Mouse (Mus musculus) forebrain, postnatal 0 days (tissue): ENCODE results near the gene Lpcat1. TPM values are rescaled to one million over a fixed set of nuclear protein-coding genes. Genes with fewer than 3 reads are reported as not detected.

Experiments used
- ATAC-seq: fragments of 200-750 bp; cut with Nextera tagmentation; 2 replicates; pipeline ENCODE4 v1.8.0; 2017; ENCODE audit warnings: mild to moderate bottlenecking, moderate library complexity
- DNase-seq: peaks from one replicate; pipeline ENCODE4 v3.0.0-alpha.2; 2015
- H3K27ac ChIP-seq: fragments of 300-500 bp; sonication (generic); 2 replicates; pipeline ENCODE4 v1.5.1; 2014; ENCODE audit warnings: low read depth, mild to moderate bottlenecking, antibody characterized with exemption, low read length, moderate library complexity, mixed read lengths
- H3K27me3 ChIP-seq: fragments of 300-500 bp; sonication (generic); 2 replicates; pipeline ENCODE4 v1.6.1; 2014; ENCODE audit warnings: mild to moderate bottlenecking, low read length, mixed read lengths; ENCODE audit not compliant: insufficient read depth
- H3K36me3 ChIP-seq: fragments of 300-500 bp; sonication (generic); 2 replicates; pipeline ENCODE4 v1.6.1; 2014; ENCODE audit warnings: mild to moderate bottlenecking, moderate library complexity; ENCODE audit not compliant: insufficient read depth
- H3K4me1 ChIP-seq: fragments of 300-500 bp; sonication (generic); 2 replicates; pipeline ENCODE4 v1.6.1; 2014; ENCODE audit warnings: antibody characterized with exemption; ENCODE audit not compliant: insufficient read depth
- H3K4me2 ChIP-seq: fragments of 300-500 bp; sonication (generic); 2 replicates; pipeline ENCODE4 v1.6.1; 2014; ENCODE audit warnings: low read depth, mild to moderate bottlenecking, moderate library complexity
- H3K4me3 ChIP-seq: fragments of 300-500 bp; sonication (generic); 2 replicates; pipeline ENCODE4 v1.5.1; 2014; ENCODE audit warnings: low read depth, low read length, mixed read lengths
- H3K9ac ChIP-seq: fragments of 300-500 bp; sonication (generic); 2 replicates; pipeline ENCODE4 v1.6.1; 2014; ENCODE audit warnings: mild to moderate bottlenecking
- H3K9me3 ChIP-seq: fragments of 300-500 bp; sonication (generic); 2 replicates; pipeline ENCODE4 v1.6.1; 2016; ENCODE audit warnings: low read length
- CTCF ChIP-seq: sonication (generic); IDR thresholded peaks from 2 replicates; pipeline ENCODE4 v1.5.1; 2016; ENCODE audit warnings: antibody characterized with exemption, control low read depth, low read depth
- WGBS: fragments of 180-500 bp; shearing (Covaris S2); extraction: QIAGEN DNeasy Blood & Tissue Kit; methylation state at CpG from one replicate; pipeline ENCODE4 v1.1.7; 2014; 5-methylcytosine and 5-hydroxymethylcytosine counted together
- polyA plus RNA-seq: library from polyadenylated mRNA; unstranded; fragments of >200 nt; fragmentation: Nextera tagmentation; extraction: Ambion mirVana; gene quantifications from 2 replicates; pipeline ENCODE4 v1.2.1, GENCODE M21; 2015
- total RNA-seq: library from RNA; depleted of rRNA; stranded (reverse); fragments of >200 nt; gene quantifications from 2 replicates; pipeline ENCODE4 v1.2.3, GENCODE M21; 2014

The Lpcat1 gene
- total and polyA plus RNA-seq, 2 experiments from 2014 or later = 87.2 to 144 TPM

GRCm38 (mm10) chr13:73469257-73469967 is 2.4 kb downstream of the Lpcat1 start:
- Histone ChIP-seq H3K4me2 (peak overlapping the region; percentile 78; the same call in 1 of the 2 replicates), H3K27ac (no peak overlapping the region), H3K4me3 (peak overlapping the region; percentile 7; the same call in 1 of the 2 replicates), H3K27me3 (no peaks in the 10 kb centered on the region), H3K9ac (no peak overlapping the region), H3K36me3 (no peaks in the 10 kb centered on the region), H3K4me1 (peaks cover 22% of the 10 kb centered on the region), H3K9me3 (no peaks in the 10 kb centered on the region)
- no peak for TF ChIP-seq CTCF
- no peak for ATAC-seq
- 65% methylated on average over 9 of the region's 9 CpGs for WGBS
- DNase-seq = no peak

- peak; percentile 6; the same call in 1 of the 2 replicates for TF ChIP-seq CTCF
- Histone ChIP-seq H3K36me3 (no peaks in the 10 kb centered on the region), H3K4me3 (no peak overlapping the region), H3K9me3 (no peaks in the 10 kb centered on the region), H3K27me3 (no peaks in the 10 kb centered on the region), H3K4me1 (peaks cover 22% of the 10 kb centered on the region), H3K4me2 (no peak overlapping the region), H3K27ac (no peak overlapping the region), H3K9ac (no peak overlapping the region)
- DNase-seq (no peak), ATAC-seq (no peak)
- WGBS = 68% methylated on average over 3 of the region's 3 CpGs
These were observed 5.5 kb downstream of the Lpcat1 start for GRCm38 (mm10) chr13:73472481-73472880.

- Histone ChIP-seq H3K36me3 (no peaks in the 10 kb centered on the region), H3K9me3 (no peaks in the 10 kb centered on the region), H3K9ac (no peak overlapping the region), H3K27me3 (no peaks in the 10 kb centered on the region), H3K4me2 (no peak overlapping the region), H3K27ac (no peak overlapping the region), H3K4me3 (no peak overlapping the region), H3K4me1 (peaks cover 14% of the 10 kb centered on the region)
- no peak for ATAC-seq
- WGBS = 100% methylated on average over 2 of the region's 2 CpGs
- no peak for TF ChIP-seq CTCF
- DNase-seq = no peak
These were observed 6.7 kb downstream of the Lpcat1 start for GRCm38 (mm10) chr13:73473746-73474145.

- no peak for ATAC-seq
These were observed 7.2 kb downstream of the Lpcat1 start for GRCm38 (mm10) chr13:73474163-73474562.

GRCm38 (mm10) chr13:73475058-73475980 is 8.3 kb downstream of the Lpcat1 start:
- H3K27ac ChIP-seq = no peak overlapping the region
- DNase-seq (no peak), ATAC-seq (no peak)
- H3K4me2 ChIP-seq = no peak overlapping the region
- no peak for TF ChIP-seq CTCF
- H3K4me1 ChIP-seq = peaks cover 6% of the 10 kb centered on the region; the same call in 1 of the 2 replicates
- no peak overlapping the region for H3K9ac ChIP-seq
- no peaks in the 10 kb centered on the region for H3K9me3 ChIP-seq
- H3K4me3 ChIP-seq = no peak overlapping the region
- H3K36me3 ChIP-seq = no peaks in the 10 kb centered on the region
- no peaks in the 10 kb centered on the region for H3K27me3 ChIP-seq
- 98% methylated on average over 12 of the region's 12 CpGs for WGBS

More at GRCm38 (mm10) chr13:73474163-73474562, 7.2 kb downstream of the Lpcat1 start:
- H3K27me3 ChIP-seq = no peaks in the 10 kb centered on the region
- H3K4me1 ChIP-seq = peaks cover 10% of the 10 kb centered on the region
- H3K9me3 ChIP-seq = no peaks in the 10 kb centered on the region
- no peak for DNase-seq
- no peak overlapping the region for H3K4me2 ChIP-seq
- WGBS = 75% methylated on average over 6 of the region's 6 CpGs
- TF ChIP-seq CTCF = no peak
- no peak overlapping the region for H3K9ac ChIP-seq
- H3K27ac ChIP-seq = no peak overlapping the region
- no peaks in the 10 kb centered on the region for H3K36me3 ChIP-seq
- no peak overlapping the region for H3K4me3 ChIP-seq

- Histone ChIP-seq H3K4me3 (no peak overlapping the region), H3K9me3 (no peaks in the 10 kb centered on the region), H3K27me3 (no peaks in the 10 kb centered on the region), H3K4me1 (no peaks in the 10 kb centered on the region), H3K36me3 (no peaks in the 10 kb centered on the region), H3K9ac (no peak overlapping the region), H3K27ac (no peak overlapping the region), H3K4me2 (no peak overlapping the region)
- 91% methylated on average over 5 of the region's 5 CpGs for WGBS
- ATAC-seq (no peak), DNase-seq (no peak)
- TF ChIP-seq CTCF = no peak
These were observed 9.3 kb downstream of the Lpcat1 start for GRCm38 (mm10) chr13:73476259-73476658.

GRCm38 (mm10) chr13:73476796-73477195 is 9.8 kb downstream of the Lpcat1 start:
- Histone ChIP-seq H3K4me3 (no peak overlapping the region), H3K27ac (no peak overlapping the region), H3K27me3 (no peaks in the 10 kb centered on the region), H3K36me3 (no peaks in the 10 kb centered on the region), H3K9me3 (no peaks in the 10 kb centered on the region), H3K9ac (no peak overlapping the region), H3K4me2 (no peak overlapping the region), H3K4me1 (no peaks in the 10 kb centered on the region)
- WGBS = 85% methylated on average over 8 of the region's 8 CpGs
- no peak for ATAC-seq
- TF ChIP-seq CTCF = no peak
- DNase-seq = no peak
